Mouse (Mus musculus): Measurements from ENCODE around the gene Cpsf4.

GRCm38 (mm10) chr5:145190875-145191798 lies 24.1 kb downstream of the Cpsf4 start:
- peak; percentile 91 for TF ChIP-seq POLR2A (IDR thresholded peaks at IDR 0.05; ENCODE audit: insufficient read length, low read depth)
- TF ChIP-seq USF1 (IDR thresholded peaks at IDR 0.05; ENCODE audit: low read depth): no peak
- no peak for TF ChIP-seq MYOD1 (IDR thresholded peaks at IDR 0.05; ENCODE audit: control insufficient read depth in 1 of 3, insufficient read length in 2 of 3, low read depth in 2 of 3)
- no peak for TF ChIP-seq MYOG (IDR thresholded peaks at IDR 0.05; ENCODE audit: control insufficient read depth in 1 of 3, insufficient read depth in 1 of 3, insufficient read length in 2 of 3, low read depth in 2 of 3)
- TF ChIP-seq E2F4 (IDR thresholded peaks at IDR 0.05; ENCODE audit: insufficient read depth): peak; percentile 48
- no peak for TF ChIP-seq SRF (IDR thresholded peaks at IDR 0.05; ENCODE audit: control insufficient read depth, insufficient read length, low read depth)
- TF ChIP-seq MAX (IDR thresholded peaks at IDR 0.05; ENCODE audit: low read depth): no peak
- no peak for TF ChIP-seq CEBPB (IDR thresholded peaks at IDR 0.05; ENCODE audit: insufficient read depth, poor library complexity, severe bottlenecking)
- peak; percentile 90 for TF ChIP-seq POLR2AphosphoS2 (IDR thresholded peaks at IDR 0.05; ENCODE audit: insufficient read length, low read depth)
- no peak for TF ChIP-seq REST (IDR thresholded peaks at IDR 0.05; ENCODE audit: insufficient read depth, insufficient read length)
